Mouse (Mus musculus) retina, embryonic 14.5 days (tissue): Measurements from ENCODE around the gene Abcc4.

ENCODE experiments used
- DNase-seq: peaks from one replicate; pipeline ENCODE4 v3.0.0-alpha.2; 2015; ENCODE audit warnings: low spot score

Gene Abcc4

GRCm38 (mm10) chr14:118712889-118713288 lies 6.9 kb upstream of the Abcc4 start:
- no peak for DNase-seq

- no peak for DNase-seq
Observed at GRCm38 (mm10) chr14:118710945-118711344, 4.9 kb upstream of the Abcc4 start.

GRCm38 (mm10) chr14:118709736-118710135 lies 3.7 kb upstream of the Abcc4 start:
- peak; percentile 70 for DNase-seq

- no peak for DNase-seq
Observed at GRCm38 (mm10) chr14:118708126-118708525, 2.1 kb upstream of the Abcc4 start.

- no peak for DNase-seq
Observed at GRCm38 (mm10) chr14:118706962-118707361, 943 bp upstream of the Abcc4 start.

- no peak for DNase-seq
Observed at GRCm38 (mm10) chr14:118705465-118705807, 583 bp downstream of the Abcc4 start.

- DNase-seq: no peak
Observed at GRCm38 (mm10) chr14:118703363-118703762, 2.7 kb downstream of the Abcc4 start.

GRCm38 (mm10) chr14:118701991-118702608 lies 3.9 kb downstream of the Abcc4 start:
- no peak for DNase-seq

- no peak for DNase-seq
Observed at GRCm38 (mm10) chr14:118700576-118700975, 5.4 kb downstream of the Abcc4 start.

- DNase-seq: no peak
Observed at GRCm38 (mm10) chr14:118699963-118700362, 6.1 kb downstream of the Abcc4 start.

GRCm38 (mm10) chr14:118699508-118699907 lies 6.5 kb downstream of the Abcc4 start:
- no peak for DNase-seq

- no peak for DNase-seq
Observed at GRCm38 (mm10) chr14:118696556-118697289, 9.3 kb downstream of the Abcc4 start.

- no peak for DNase-seq
Observed at GRCm38 (mm10) chr14:118695866-118696265, 10.2 kb downstream of the Abcc4 start.

- DNase-seq: no peak
Observed at GRCm38 (mm10) chr14:118694321-118694720, 11.7 kb downstream of the Abcc4 start.

GRCm38 (mm10) chr14:118691910-118692309 lies 14.1 kb downstream of the Abcc4 start:
- DNase-seq: no peak

- no peak for DNase-seq
Observed at GRCm38 (mm10) chr14:118691404-118691803, 14.6 kb downstream of the Abcc4 start.

GRCm38 (mm10) chr14:118690921-118691320 lies 15.1 kb downstream of the Abcc4 start:
- DNase-seq: no peak

- no peak for DNase-seq
Observed at GRCm38 (mm10) chr14:118690336-118690735, 15.7 kb downstream of the Abcc4 start.

- DNase-seq: no peak
Observed at GRCm38 (mm10) chr14:118688643-118689042, 17.4 kb downstream of the Abcc4 start.

- DNase-seq: peak; percentile 41
Observed at GRCm38 (mm10) chr14:118686861-118687260, 19.2 kb downstream of the Abcc4 start.

- DNase-seq: no peak
Observed at GRCm38 (mm10) chr14:118685572-118685971, 20.4 kb downstream of the Abcc4 start.

- peak; percentile 53 for DNase-seq
Observed at GRCm38 (mm10) chr14:118682339-118683034, 23.5 kb downstream of the Abcc4 start.

GRCm38 (mm10) chr14:118681087-118681486 lies 24.9 kb downstream of the Abcc4 start:
- DNase-seq: no peak
